Mouse (Mus musculus) G1E (cell line): Measurements from ENCODE around the gene Btd.

Source experiments
- CTCF ChIP-seq: IDR thresholded peaks from 2 replicates; pipeline ENCODE4 v1.5.1; 2012; ENCODE audit warnings: low read depth, low read length, inconsistent platforms, mixed read lengths
- POLR2AphosphoS5 ChIP-seq: IDR thresholded peaks from 2 replicates; pipeline ENCODE4 v1.6.1; 2012; ENCODE audit warnings: low read depth, low read length, inconsistent platforms; ENCODE audit not compliant: insufficient replicate concordance
- TAL1 ChIP-seq: conservative IDR thresholded peaks from 2 replicates; pipeline ENCODE4 v1.6.1; 2012; ENCODE audit warnings: low read depth, low read length, inconsistent platforms, mixed read lengths

DNA sequence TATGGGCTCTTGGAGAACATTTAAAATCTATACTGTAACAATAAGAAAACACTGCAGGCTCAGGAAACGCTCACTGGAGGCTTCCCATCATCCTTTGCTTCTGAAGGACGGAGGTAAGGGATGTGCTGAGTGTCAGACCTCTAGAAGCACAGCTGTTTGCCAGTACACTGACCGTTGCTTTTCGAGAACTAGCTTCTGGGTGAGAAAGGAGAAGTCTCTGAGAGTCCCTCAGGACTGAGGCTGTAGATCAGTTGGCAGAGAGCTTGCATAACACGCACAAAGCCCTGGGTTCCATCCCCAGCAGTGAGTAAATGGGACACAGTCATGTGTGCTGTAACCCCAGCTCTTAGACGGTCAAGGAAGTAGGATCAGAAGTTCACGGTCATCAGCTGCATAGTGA is 44.4 kb upstream of the Btd start:
- TF ChIP-seq CTCF, result no peak
- no peak for TF ChIP-seq TAL1
- no peak for TF ChIP-seq POLR2AphosphoS5
